Mouse (Mus musculus): ENCODE results near the gene Spink8. TPM values are rescaled to one million over a fixed set of nuclear protein-coding genes. Genes with fewer than 3 reads are reported as not detected.
"Not testable (repeated sequence)": the region's sequence is repeated elsewhere in the genome, so short reads cannot be mapped to it uniquely, and the experiment has no call there.

The Spink8 gene
- total and polyA plus RNA-seq, 3 experiments, result not detected

- Histone ChIP-seq H3K4me3 (ENCODE audit: control insufficient read depth in 1 of 2, insufficient read depth in 1 of 2, low read depth in 2 of 2, low read length in 2 of 2) (no peak overlapping the region), H3K9ac (ENCODE audit: control insufficient read depth, low read depth, low read length, poor library complexity, severe bottlenecking) (no peak overlapping the region), H3K27ac (ENCODE audit: control insufficient read depth, low read depth, low read length) (no peak overlapping the region), H3K79me2 (ENCODE audit: control insufficient read depth, insufficient read depth, low read length, poor library complexity) (no peaks in the 10 kb centered on the region), H3K36me3 (ENCODE audit: control insufficient read depth in 1 of 2, insufficient read depth in 2 of 2, low read length in 2 of 2) (no peaks in the 10 kb centered on the region), H3K4me1 (ENCODE audit: control insufficient read depth in 1 of 2, insufficient read depth in 2 of 2, low read length in 2 of 2) (no peaks in the 10 kb centered on the region), H3K9me3 (replicated peaks; ENCODE audit: insufficient read depth, low read length) (no peaks in the 10 kb centered on the region), H3K27me3 (ENCODE audit: control insufficient read depth in 1 of 2, insufficient read depth in 2 of 2, low read length in 2 of 2) (no peaks in the 10 kb centered on the region)
- DNase-seq (ENCODE audit: low read depth, low spot score), result peak; percentile 36
- TF ChIP-seq SMC3 (IDR thresholded peaks at IDR 0.05; ENCODE audit: low read depth, low read length) (peak; percentile 65), UBTF (IDR thresholded peaks at IDR 0.05; ENCODE audit: borderline replicate concordance, insufficient read depth, low read depth, low read length) (no peak), RAD21 (IDR thresholded peaks at IDR 0.05; ENCODE audit: low read depth, low read length) (peak; percentile 25), CTCF (IDR thresholded peaks at IDR 0.05 in 2 of 3, conservative IDR thresholded peaks at IDR 0.05 in 1 of 3; ENCODE audit: control insufficient read depth in 1 of 3, insufficient read depth in 1 of 3, low read depth in 2 of 3, low read length in 3 of 3, poor library complexity in 1 of 3, severe bottlenecking in 1 of 3) (peak; percentile 50 to 57 (median 52); a peak in 5 of 6 replicates)
Measured at GRCm38 (mm10) chr9:109798051-109798450, 14.0 kb upstream of the Spink8 start.

- H3K4me3 ChIP-seq (ENCODE audit: control insufficient read depth in 1 of 2, insufficient read depth in 1 of 2, low read depth in 2 of 2, low read length in 2 of 2); H3K27me3 ChIP-seq (ENCODE audit: control insufficient read depth in 1 of 2, insufficient read depth in 2 of 2, low read length in 2 of 2); H3K27ac ChIP-seq (ENCODE audit: control insufficient read depth, low read depth, low read length); H3K4me1 ChIP-seq (ENCODE audit: control insufficient read depth in 1 of 2, insufficient read depth in 2 of 2, low read length in 2 of 2); DNase-seq (ENCODE audit: low read depth, low spot score); H3K79me2 ChIP-seq (ENCODE audit: control insufficient read depth, insufficient read depth, low read length, poor library complexity); H3K9ac ChIP-seq (ENCODE audit: control insufficient read depth, low read depth, low read length, poor library complexity, severe bottlenecking); H3K36me3 ChIP-seq (ENCODE audit: control insufficient read depth in 1 of 2, insufficient read depth in 2 of 2, low read length in 2 of 2); H3K9me3 ChIP-seq (replicated peaks; ENCODE audit: insufficient read depth, low read length): not testable (repeated sequence)
Measured at GRCm38 (mm10) chr9:109805596-109805995, 6.5 kb upstream of the Spink8 start.

- TF ChIP-seq UBTF (IDR thresholded peaks at IDR 0.05; ENCODE audit: borderline replicate concordance, insufficient read depth, low read depth, low read length) (no peak), NRF1 (IDR thresholded peaks at IDR 0.05; ENCODE audit: insufficient read depth, low read depth, low read length, poor library complexity, severe bottlenecking) (no peak), E2F4 (IDR thresholded peaks at IDR 0.05; ENCODE audit: borderline replicate concordance, low read depth, low read length) (no peak), CHD2 (IDR thresholded peaks at IDR 0.05; ENCODE audit: low read length) (no peak), CTCF (IDR thresholded peaks at IDR 0.05 in 2 of 3, conservative IDR thresholded peaks at IDR 0.05 in 1 of 3; ENCODE audit: control insufficient read depth in 1 of 3, insufficient read depth in 1 of 3, low read depth in 2 of 3, low read length in 3 of 3, poor library complexity in 1 of 3, severe bottlenecking in 1 of 3) (no peak), TCF12 (IDR thresholded peaks at IDR 0.05; ENCODE audit: low read depth, low read length) (no peak), POLR2A (IDR thresholded peaks at IDR 0.05; ENCODE audit: control insufficient read depth in 1 of 2, insufficient read depth in 1 of 2, low read depth in 1 of 2, low read length in 2 of 2, poor library complexity in 1 of 2) (no peak), TAL1 (IDR thresholded peaks at IDR 0.05; ENCODE audit: low read length) (no peak), SIN3A (IDR thresholded peaks at IDR 0.05; ENCODE audit: low read length) (no peak), RCOR1 (IDR thresholded peaks at IDR 0.05; ENCODE audit: low read depth, low read length) (no peak), GABPA (IDR thresholded peaks at IDR 0.05; ENCODE audit: low read depth, low read length) (no peak), MAZ (IDR thresholded peaks at IDR 0.05; ENCODE audit: low read depth, low read length) (no peak), EP300 (IDR thresholded peaks at IDR 0.05; ENCODE audit: low read depth in 1 of 2, low read length in 2 of 2) (no peak), RAD21 (IDR thresholded peaks at IDR 0.05; ENCODE audit: low read depth, low read length) (no peak), CHD1 (IDR thresholded peaks at IDR 0.05; ENCODE audit: low read depth, low read length) (no peak), ELF1 (IDR thresholded peaks at IDR 0.05; ENCODE audit: low read depth, low read length) (no peak), MYB (IDR thresholded peaks at IDR 0.05; ENCODE audit: low read depth, low read length) (no peak), ZKSCAN1 (IDR thresholded peaks at IDR 0.05; ENCODE audit: low read depth, low read length) (no peak), GATA1 (IDR thresholded peaks at IDR 0.05; ENCODE audit: low read depth, low read length) (no peak), ZC3H11A (IDR thresholded peaks at IDR 0.05; ENCODE audit: low read depth, low read length) (no peak)
- H3K4me1 ChIP-seq (ENCODE audit: control insufficient read depth in 1 of 2, insufficient read depth in 2 of 2, low read length in 2 of 2), result no peaks in the 10 kb centered on the region
Measured at GRCm38 (mm10) chr9:109806260-109806659, 5.8 kb upstream of the Spink8 start.

More at GRCm38 (mm10) chr9:109806260-109806659, 5.8 kb upstream of the Spink8 start:
- H3K4me3 ChIP-seq (ENCODE audit: control insufficient read depth in 1 of 2, insufficient read depth in 1 of 2, low read depth in 2 of 2, low read length in 2 of 2), result no peak overlapping the region
- H3K27ac ChIP-seq (ENCODE audit: control insufficient read depth, low read depth, low read length), result no peak overlapping the region
- no peaks in the 10 kb centered on the region for H3K36me3 ChIP-seq (ENCODE audit: control insufficient read depth in 1 of 2, insufficient read depth in 2 of 2, low read length in 2 of 2)
- H3K9ac ChIP-seq (ENCODE audit: control insufficient read depth, low read depth, low read length, poor library complexity, severe bottlenecking), result no peak overlapping the region
- H3K79me2 ChIP-seq (ENCODE audit: control insufficient read depth, insufficient read depth, low read length, poor library complexity), result no peaks in the 10 kb centered on the region
- DNase-seq (ENCODE audit: low read depth, low spot score), result no peak
- no peaks in the 10 kb centered on the region for H3K9me3 ChIP-seq (replicated peaks; ENCODE audit: insufficient read depth, low read length)
- H3K27me3 ChIP-seq (ENCODE audit: control insufficient read depth in 1 of 2, insufficient read depth in 2 of 2, low read length in 2 of 2), result no peaks in the 10 kb centered on the region

Measured in MEL (cell line).